ENCODE assay signal across 28 mouse cellular contexts in the genomic region with DNA sequence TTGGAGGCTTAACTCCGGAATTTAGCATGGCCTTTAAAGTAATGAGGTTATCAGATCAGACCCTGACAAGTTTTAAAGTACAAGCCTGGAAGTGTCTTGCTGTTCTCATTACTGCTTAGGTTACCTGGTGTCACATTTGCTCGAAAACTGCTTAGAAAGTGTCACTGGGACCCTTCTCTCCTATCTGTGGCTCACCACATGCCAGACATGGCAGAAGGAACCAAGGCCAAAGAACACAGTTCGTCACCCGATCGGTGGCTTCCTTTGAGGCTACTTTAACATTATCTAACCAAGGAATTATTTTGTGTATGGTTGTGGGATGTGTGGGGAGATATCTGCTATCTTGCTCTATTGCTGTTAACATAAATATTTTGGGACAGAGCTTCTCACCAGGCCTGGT. TPM values are rescaled to one million over a fixed set of nuclear protein-coding genes. Genes with fewer than 3 reads are reported as not detected.
DNase-seq lines count a peak whose midpoint lies in the region; ATAC-seq and TF ChIP-seq lines count a peak whose summit lies in the region.
"Had no signal": no experiment of that assay in that cellular context is flagged by ENCODE, and none has a peak within 500 bp of the region (broad histone marks: within the 10 kb centered on the region; RNA-seq: fewer than 3 reads in every experiment).

No protein-coding gene starts in this region.

- no peaks in the 10 kb centered on the region; the same call in 1 of the 2 replicates for H3K79me2 ChIP-seq in heart, adult 2 months (replicated peaks; ENCODE audit: control insufficient read depth, insufficient read depth, low read length)

- H3K36me3 ChIP-seq in heart, embryonic 13.5 days: peaks cover 62% of the 10 kb centered on the region
- 0 out of 2 replicates have a peak, but pooled peaks cover 6% of the 10 kb centered on the region for H3K36me3 ChIP-seq in heart, adult 2 months (ENCODE audit: control insufficient read depth, insufficient read depth, low read length)
- H3K36me3 ChIP-seq in kidney, postnatal 0 days (ENCODE audit: insufficient read depth, low read length): no peaks in the 10 kb centered on the region
- H3K36me3 ChIP-seq in kidney, embryonic 15.5 days: no peaks in the 10 kb centered on the region
- H3K36me3 ChIP-seq in midbrain, embryonic 16.5 days (ENCODE audit: control insufficient read depth, insufficient read depth, low read length): no peaks in the 10 kb centered on the region
- H3K36me3 ChIP-seq: G1E; hindbrain, embryonic 13.5 days; limb, embryonic 15.5 days had no signal

- H3K27ac ChIP-seq in heart, embryonic 13.5 days (replicated peaks): peak overlapping the region; percentile 54
- H3K27ac ChIP-seq in heart, adult 2 months: no peak overlapping the region; the same call in 1 of the 2 replicates
- H3K27ac ChIP-seq in kidney, postnatal 0 days: peak overlapping the region; percentile 31; the same call in 1 of the 2 replicates
- no peak overlapping the region for H3K27ac ChIP-seq in kidney, embryonic 15.5 days
- no peak overlapping the region for H3K27ac ChIP-seq in midbrain, embryonic 16.5 days (ENCODE audit: low read length)
- H3K27ac ChIP-seq: hindbrain, embryonic 13.5 days; limb, embryonic 15.5 days; liver, embryonic 14.5 days had no signal

- no peaks in the 10 kb centered on the region for H3K9me3 ChIP-seq in heart, embryonic 13.5 days
- no peaks in the 10 kb centered on the region for H3K9me3 ChIP-seq in kidney, postnatal 0 days (replicated peaks; ENCODE audit: low read length)
- no peaks in the 10 kb centered on the region for H3K9me3 ChIP-seq in kidney, embryonic 15.5 days (replicated peaks)
- no peaks in the 10 kb centered on the region for H3K9me3 ChIP-seq in midbrain, embryonic 16.5 days (replicated peaks; ENCODE audit: control insufficient read depth, low read length, poor library complexity, severe bottlenecking)
- H3K9me3 ChIP-seq: hindbrain, embryonic 13.5 days; limb, embryonic 15.5 days had no signal

- TF ChIP-seq CTCF in heart, adult 2 months (IDR thresholded peaks at IDR 0.05): no peak
- no peak for TF ChIP-seq CTCF in kidney, postnatal 0 days (IDR thresholded peaks at IDR 0.05; ENCODE audit: low read depth)

- no peak overlapping the region for H3K9ac ChIP-seq in heart, embryonic 13.5 days
- no peak overlapping the region for H3K9ac ChIP-seq in heart, adult 2 months (ENCODE audit: low read depth, low read length)
- no peak overlapping the region for H3K9ac ChIP-seq in kidney, postnatal 0 days (ENCODE audit: low read depth, low read length)
- no peak overlapping the region for H3K9ac ChIP-seq in kidney, embryonic 15.5 days
- H3K9ac ChIP-seq in midbrain, embryonic 16.5 days (ENCODE audit: low read depth, low read length): no peak overlapping the region
- H3K9ac ChIP-seq: hindbrain, embryonic 13.5 days; limb, embryonic 15.5 days; liver, embryonic 14.5 days; lung, embryonic 14.5 days had no signal

- H3K4me2 ChIP-seq in heart, embryonic 13.5 days: no peak overlapping the region
- H3K4me2 ChIP-seq in kidney, postnatal 0 days (ENCODE audit: low read length): no peak overlapping the region
- no peak overlapping the region for H3K4me2 ChIP-seq in kidney, embryonic 15.5 days
- H3K4me2 ChIP-seq in midbrain, embryonic 16.5 days (ENCODE audit: low read length): no peak overlapping the region
- H3K4me2 ChIP-seq: hindbrain, embryonic 13.5 days; limb, embryonic 15.5 days; lung, embryonic 14.5 days; midbrain, embryonic 11.5 days had no signal

- no peak for ATAC-seq in heart, embryonic 13.5 days (ENCODE audit: extremely low read depth, insufficient number of reproducible peaks, low FRiP score, low TSS enrichment)
- no peak for ATAC-seq in kidney, postnatal 0 days (replicated peaks; ENCODE audit: low FRiP score, low read depth)
- ATAC-seq in kidney, embryonic 15.5 days (replicated peaks; ENCODE audit: low FRiP score): no peak
- ATAC-seq in midbrain, embryonic 16.5 days: no peak
- ATAC-seq: forebrain, embryonic 14.5 days had no signal

- H3K4me3 ChIP-seq in heart, embryonic 13.5 days: no peak overlapping the region
- H3K4me3 ChIP-seq in heart, adult 2 months: no peak overlapping the region
- no peak overlapping the region for H3K4me3 ChIP-seq in kidney, postnatal 0 days (replicated peaks; ENCODE audit: low read depth, low read length)
- no peak overlapping the region for H3K4me3 ChIP-seq in kidney, embryonic 15.5 days (replicated peaks)
- H3K4me3 ChIP-seq in midbrain, embryonic 16.5 days (ENCODE audit: low read depth, low read length): no peak overlapping the region
- H3K4me3 ChIP-seq: hindbrain, embryonic 13.5 days; limb, embryonic 15.5 days had no signal

- intact Hi-C loops in heart, adult 2 months (cut with DNase I): no loop called here
- intact Hi-C loops in left cerebral cortex, postnatal 14 days (cut with DNase I): no loop called here

- DNase-seq in heart, adult 2 months: no peak
- DNase-seq in kidney, postnatal 0 days (ENCODE audit: low spot score): no peak
- DNase-seq in CD4-positive helper T cell, adult 2 months (ENCODE audit: low read depth, low spot score): peak; percentile 36
- peak; percentile 23 for DNase-seq in induced T-regulatory cell, adult 2 months (ENCODE audit: low read depth)
- no peak for DNase-seq in left cerebral cortex, postnatal 14 days (ENCODE audit: low spot score in 2 of 2)
- DNase-seq: adrenal gland, adult 8-10 months; cerebellum, adult 2 months; cerebellum, postnatal 25 days; gastrocnemius, postnatal 10 days; heart, adult 11 months; heart, postnatal 10 days; kidney, adult 9 months; layer of hippocampus, adult 9-11 months; lung, embryonic 14.5 days; right cerebral cortex, postnatal 4 days; thymus, adult 18-20 months had no signal

- no peak for TF ChIP-seq POLR2A in heart, adult 2 months (IDR thresholded peaks at IDR 0.05; ENCODE audit: insufficient read depth, low read depth, low read length)

- no peaks in the 10 kb centered on the region for H3K27me3 ChIP-seq in heart, embryonic 13.5 days (replicated peaks)
- H3K27me3 ChIP-seq in heart, adult 2 months (ENCODE audit: control insufficient read depth, insufficient read depth, low read length): no peaks in the 10 kb centered on the region
- H3K27me3 ChIP-seq in kidney, postnatal 0 days (ENCODE audit: insufficient read depth, low read length): no peaks in the 10 kb centered on the region
- no peaks in the 10 kb centered on the region for H3K27me3 ChIP-seq in kidney, embryonic 15.5 days
- H3K27me3 ChIP-seq in midbrain, embryonic 16.5 days (ENCODE audit: control insufficient read depth, insufficient read depth, low read depth, low read length): no peaks in the 10 kb centered on the region
- H3K27me3 ChIP-seq: CH12.LX; hindbrain, embryonic 13.5 days; limb, embryonic 15.5 days had no signal

- peaks cover 78% of the 10 kb centered on the region for H3K4me1 ChIP-seq in heart, embryonic 13.5 days
- peaks cover 27% of the 10 kb centered on the region for H3K4me1 ChIP-seq in heart, adult 2 months (ENCODE audit: control insufficient read depth, insufficient read depth, low read length)
- peaks cover 19% of the 10 kb centered on the region for H3K4me1 ChIP-seq in kidney, postnatal 0 days (replicated peaks; ENCODE audit: insufficient read depth, low read length)
- peaks cover 28% of the 10 kb centered on the region for H3K4me1 ChIP-seq in kidney, embryonic 15.5 days
- no peaks in the 10 kb centered on the region for H3K4me1 ChIP-seq in midbrain, embryonic 16.5 days (ENCODE audit: control insufficient read depth, insufficient read depth, low read length)

- no peak for TF ChIP-seq EP300 in heart, adult 2 months (IDR thresholded peaks at IDR 0.05; ENCODE audit: insufficient read depth, low read depth, low read length)

- 38% methylated on average over 5 of the region's 5 CpGs for WGBS in heart, embryonic 13.5 days
- 58% methylated on average over 5 of the region's 5 CpGs for whole genome bisulfite sequencing in heart, adult 2 months
- 80% methylated on average over 5 of the region's 5 CpGs for WGBS in kidney, postnatal 0 days
- WGBS in kidney, embryonic 15.5 days: 82% methylated on average over 5 of the region's 5 CpGs
- WGBS in midbrain, embryonic 16.5 days: 90% methylated on average over 5 of the region's 5 CpGs

RNA-seq across cellular contexts. Expression of a gene that starts 50.9 kb away (rescaled TPM):
- 2.1 and 2.3 TPM in 2 replicates for polyA plus RNA-seq in heart, embryonic 13.5 days (2015; fragmentation: Nextera tagmentation; extraction: Ambion mirVana)
- total RNA-seq in heart, adult 2 months (2021): not detected
- polyA plus RNA-seq in heart, adult 2 months (2012; rRNA removed): not detected in 2 replicates
- 0.20 and 0.28 TPM in 2 replicates for polyA plus RNA-seq in kidney, postnatal 0 days (2015; fragmentation: Nextera tagmentation; extraction: Ambion mirVana)
- 0.61 and 1.5 TPM in 2 replicates for polyA plus RNA-seq in kidney, embryonic 15.5 days (2015; fragmentation: Nextera tagmentation; extraction: Ambion mirVana)
- polyA plus RNA-seq in midbrain, embryonic 16.5 days (2015; fragmentation: Nextera tagmentation; extraction: Ambion mirVana): 0.24 and 0.48 TPM in 2 replicates
- total RNA-seq in left cerebral cortex, postnatal 14 days (2021): not detected
- total RNA-seq: adrenal gland, adult 8-10 months; left cerebral cortex, postnatal 36 days had no signal
- polyA plus RNA-seq: G1E; large intestine, adult 2 months had no signal

Comparison
In these comparisons a context has a peak if more than half of its experiments do, and no peak if none do; other contexts are left out.
1. H3K27ac ChIP-seq: peak in heart, embryonic 13.5 days (single experiment) and kidney, postnatal 0 days (single experiment); none in heart, adult 2 months (single experiment), kidney, embryonic 15.5 days (single experiment) and midbrain, embryonic 16.5 days (single experiment).
2. DNase-seq: peak in CD4-positive helper T cell, adult 2 months (single experiment) and induced T-regulatory cell, adult 2 months (single experiment); none in heart, adult 2 months (0 of 2), kidney, postnatal 0 days (single experiment) and left cerebral cortex, postnatal 14 days (0 of 2).